Mouse (Mus musculus) forebrain, embryonic 16.5 days (tissue): ENCODE data around the gene Cog5. TPM values are rescaled to one million over a fixed set of nuclear protein-coding genes. Genes with fewer than 3 reads are reported as not detected.

ENCODE experiments used
- ATAC-seq: fragments of 200-750 bp; cut with Nextera tagmentation; 2 replicates; pipeline ENCODE4 v1.8.0; 2017; ENCODE audit warnings: mild to moderate bottlenecking, moderate library complexity
- H3K27ac ChIP-seq: fragments of 300-500 bp; sonication (generic); 2 replicates; pipeline ENCODE4 v1.5.1; 2014; ENCODE audit warnings: low read length, control low read depth
- H3K27me3 ChIP-seq: fragments of 300-500 bp; sonication (generic); replicated peaks from 2 replicates; pipeline ENCODE4 v1.6.1; 2014; ENCODE audit warnings: low read length; ENCODE audit not compliant: control insufficient read depth, insufficient read depth
- H3K36me3 ChIP-seq: fragments of 300-500 bp; sonication (generic); 2 replicates; pipeline ENCODE4 v1.6.1; 2014; ENCODE audit not compliant: control insufficient read depth, insufficient read depth
- H3K4me1 ChIP-seq: fragments of 300-500 bp; sonication (generic); replicated peaks from 2 replicates; pipeline ENCODE4 v1.6.1; 2014; ENCODE audit warnings: low read length; ENCODE audit not compliant: control insufficient read depth, insufficient read depth
- H3K4me2 ChIP-seq: fragments of 300-500 bp; sonication (generic); 2 replicates; pipeline ENCODE4 v1.6.1; 2014; ENCODE audit warnings: mild to moderate bottlenecking, low read length, control low read depth
- H3K4me3 ChIP-seq: fragments of 300-500 bp; sonication (generic); replicated peaks from 2 replicates; pipeline ENCODE4 v1.5.1; 2014; ENCODE audit warnings: mild to moderate bottlenecking, low read length, control low read depth
- H3K9ac ChIP-seq: fragments of 300-500 bp; sonication (generic); replicated peaks from 2 replicates; pipeline ENCODE4 v1.6.1; 2014; ENCODE audit warnings: low read depth, low read length, control low read depth
- H3K9me3 ChIP-seq: fragments of 300-500 bp; sonication (generic); 2 replicates; pipeline ENCODE4 v1.6.1; 2016; ENCODE audit warnings: low read length; ENCODE audit not compliant: control insufficient read depth
- WGBS: fragments of 180-500 bp; shearing (Covaris S2); extraction: QIAGEN DNeasy Blood & Tissue Kit; methylation state at CpG from one replicate; pipeline ENCODE4 v1.1.7; 2014; 5-methylcytosine and 5-hydroxymethylcytosine counted together
- polyA plus RNA-seq: library from polyadenylated mRNA; unstranded; fragments of >200 nt; fragmentation: Nextera tagmentation; extraction: Ambion mirVana; gene quantifications from 2 replicates; pipeline ENCODE4 v1.2.1, GENCODE M21; 2015

Cog5 gene
- polyA plus RNA-seq, 1 experiment from 2014 or later = 25.1 TPM

DNA sequence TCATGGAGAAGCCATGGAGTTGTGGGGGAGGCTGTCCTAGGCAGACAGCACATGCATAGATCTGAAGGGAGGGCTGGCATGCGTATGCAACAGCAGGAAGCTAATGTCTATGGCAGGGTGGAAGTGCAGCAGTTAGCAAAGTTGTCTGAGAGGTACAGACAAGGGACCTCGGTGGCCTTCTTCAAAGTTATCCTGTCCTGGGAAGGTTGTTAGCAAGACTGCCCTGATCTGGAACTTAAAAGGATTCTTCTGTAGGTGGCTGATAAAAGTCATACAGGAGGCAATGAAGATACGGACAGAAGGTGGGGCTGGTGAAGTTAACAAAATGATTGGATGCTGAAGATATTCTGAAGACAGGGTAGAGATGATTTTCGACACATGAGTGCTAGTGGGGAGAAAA is 311.7 kb downstream of the Cog5 start:
- Histone ChIP-seq H3K4me2 (no peak overlapping the region), H3K27me3 (no peaks in the 10 kb centered on the region), H3K9me3 (no peaks in the 10 kb centered on the region), H3K27ac (peak overlapping the region; percentile 50; the same call in 1 of the 2 replicates), H3K9ac (no peak overlapping the region), H3K4me1 (peaks cover 3% of the 10 kb centered on the region; the same call in 1 of the 2 replicates), H3K36me3 (no peaks in the 10 kb centered on the region), H3K4me3 (no peak overlapping the region)
- ATAC-seq = no peak
- WGBS = 86% methylated on average over 4 of the region's 4 CpGs

DNA sequence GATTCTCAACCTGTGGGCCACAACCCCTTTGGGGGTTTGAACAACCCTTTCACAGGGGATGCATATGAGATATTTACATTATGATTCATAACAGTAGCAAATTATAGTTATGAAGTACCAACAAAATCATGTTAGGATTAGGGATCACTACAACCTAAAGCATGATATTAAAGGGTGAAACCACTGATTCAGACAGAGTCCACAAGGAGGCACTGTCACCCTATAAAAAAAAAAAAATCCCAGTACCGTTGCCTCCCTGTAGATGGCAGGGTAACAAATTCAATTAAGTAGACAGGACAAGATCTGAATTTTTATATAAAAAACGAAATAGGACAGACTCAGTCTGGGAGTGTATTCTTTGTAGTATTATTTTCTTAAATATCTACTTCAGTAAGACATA is 312.9 kb downstream of the Cog5 start:
- no peak overlapping the region for H3K4me3 ChIP-seq
- no peaks in the 10 kb centered on the region for H3K36me3 ChIP-seq
- peaks cover 3% of the 10 kb centered on the region; the same call in 1 of the 2 replicates for H3K4me1 ChIP-seq
- ATAC-seq = peak; percentile 46
- no peak overlapping the region for H3K4me2 ChIP-seq
- H3K27me3 ChIP-seq = no peaks in the 10 kb centered on the region
- H3K27ac ChIP-seq = no peak overlapping the region
- H3K9me3 ChIP-seq = no peaks in the 10 kb centered on the region
- 2% methylated on average over 2 of the region's 2 CpGs for WGBS
- H3K9ac ChIP-seq = no peak overlapping the region

DNA sequence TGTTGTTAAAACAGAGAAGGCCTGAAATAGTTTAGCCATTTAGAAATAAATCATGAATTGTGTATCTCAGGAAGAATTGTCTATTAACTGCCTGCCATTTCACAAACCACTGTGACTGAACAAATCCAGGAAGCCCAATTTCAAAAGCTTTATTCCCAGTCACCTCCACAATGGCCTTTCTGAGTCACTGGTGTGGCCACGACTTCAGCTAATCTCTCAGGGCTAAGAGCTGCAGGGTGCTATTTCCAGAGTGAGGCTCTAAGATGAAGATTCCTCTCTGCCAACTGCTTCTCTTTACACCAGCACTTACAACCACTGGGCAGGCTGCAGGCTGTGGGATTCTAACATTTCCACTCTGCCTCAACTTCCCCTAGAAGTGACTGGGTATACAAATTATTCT is 314.4 kb downstream of the Cog5 start:
- ATAC-seq = no peak
- H3K9ac ChIP-seq = no peak overlapping the region
- H3K36me3 ChIP-seq = no peaks in the 10 kb centered on the region
- H3K27ac ChIP-seq = no peak overlapping the region
- H3K4me2 ChIP-seq = no peak overlapping the region
- H3K9me3 ChIP-seq = no peaks in the 10 kb centered on the region
- 0% methylated on average over 1 of the region's 1 CpGs for WGBS
- no peak overlapping the region for H3K4me3 ChIP-seq
- H3K27me3 ChIP-seq = no peaks in the 10 kb centered on the region
- peaks cover 8% of the 10 kb centered on the region for H3K4me1 ChIP-seq

DNA sequence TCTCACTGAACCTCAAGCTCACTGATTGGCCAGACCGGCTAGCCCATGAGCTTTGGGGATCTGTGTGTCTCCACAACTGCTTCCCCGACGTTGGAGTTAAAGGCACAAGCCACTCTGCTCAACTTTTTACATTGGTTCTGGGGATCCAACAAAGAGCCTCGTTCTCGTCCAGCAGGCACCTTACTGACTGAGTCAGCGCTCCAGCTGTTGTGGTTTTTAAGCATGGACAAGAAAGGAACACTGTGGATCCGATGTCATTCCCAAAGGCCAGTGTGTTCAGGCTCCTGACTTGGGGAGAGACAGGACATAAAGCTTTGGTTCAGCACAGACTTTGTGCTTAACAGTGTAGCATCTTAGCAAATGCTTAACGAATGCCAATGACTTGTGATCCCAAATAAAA is 316.9 kb downstream of the Cog5 start:
- H3K4me1 ChIP-seq = peaks cover 6% of the 10 kb centered on the region
- H3K36me3 ChIP-seq = no peaks in the 10 kb centered on the region
- no peak for ATAC-seq
- H3K9me3 ChIP-seq = no peaks in the 10 kb centered on the region
- H3K27me3 ChIP-seq = no peaks in the 10 kb centered on the region
- no peak overlapping the region for H3K4me3 ChIP-seq
- H3K4me2 ChIP-seq = no peak overlapping the region
- no peak overlapping the region for H3K9ac ChIP-seq
- no peak overlapping the region for H3K27ac ChIP-seq
- 84% methylated on average over 8 of the region's 8 CpGs for WGBS

DNA sequence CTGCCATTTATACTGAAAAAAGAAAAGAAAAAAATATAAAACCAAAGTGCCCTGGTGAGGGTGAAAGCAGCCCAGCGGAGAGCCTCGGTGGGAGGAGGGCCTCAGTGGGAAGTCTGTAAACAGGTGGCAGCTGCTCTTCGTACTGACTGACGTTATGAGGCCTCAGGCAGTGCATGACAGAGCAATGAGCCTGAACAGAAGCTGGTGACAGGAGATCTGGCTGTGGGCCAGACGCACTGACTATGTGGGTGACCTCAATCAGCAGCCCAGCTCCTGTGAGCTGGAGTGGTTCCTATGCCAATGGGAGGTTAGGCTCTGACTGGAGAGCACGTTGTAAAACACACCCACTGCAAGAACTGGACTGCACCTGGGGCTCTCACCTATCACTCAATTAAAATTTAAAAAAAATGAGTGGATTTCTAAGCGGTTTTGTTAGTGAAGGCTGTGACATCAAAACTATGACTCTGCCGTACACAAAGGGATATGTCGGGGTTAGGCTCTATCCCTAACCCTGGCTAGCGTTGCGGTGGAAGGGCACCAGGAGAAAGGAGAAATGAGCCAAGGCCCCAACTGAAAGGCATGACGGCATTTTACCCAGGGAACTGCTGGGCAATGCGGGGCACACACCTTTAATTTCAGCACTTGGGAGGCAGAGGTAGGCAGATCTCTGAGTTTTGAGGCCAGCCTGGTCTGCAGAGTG is 319.0 kb downstream of the Cog5 start:
- H3K4me1 ChIP-seq = peaks cover 20% of the 10 kb centered on the region
- no peak overlapping the region for H3K27ac ChIP-seq
- 39% methylated on average over 13 of the region's 13 CpGs for WGBS
- H3K27me3 ChIP-seq = no peaks in the 10 kb centered on the region
- H3K9me3 ChIP-seq = no peaks in the 10 kb centered on the region
- peak; percentile 89 for ATAC-seq
- no peaks in the 10 kb centered on the region for H3K36me3 ChIP-seq
- no peak overlapping the region for H3K4me2 ChIP-seq
- H3K9ac ChIP-seq = no peak overlapping the region
- no peak overlapping the region for H3K4me3 ChIP-seq

DNA sequence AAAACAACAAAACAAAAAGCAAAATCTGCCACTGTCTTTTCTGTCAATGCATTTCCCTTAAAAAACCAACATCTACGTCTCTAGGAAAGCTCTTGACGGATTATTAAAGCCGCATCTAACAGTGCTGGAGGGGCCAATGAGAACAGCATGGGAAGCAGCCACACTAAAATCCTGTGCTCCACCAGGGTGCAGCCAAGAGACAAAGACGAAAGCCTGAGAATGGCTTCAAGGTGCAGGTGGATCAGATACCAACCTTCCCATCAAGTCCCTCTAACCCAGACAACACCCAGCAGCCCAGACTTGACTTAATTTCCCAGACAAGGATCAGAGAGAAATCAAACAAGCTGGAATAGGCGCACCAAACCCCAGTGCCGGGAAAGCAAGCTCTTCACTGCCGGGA is 321.9 kb downstream of the Cog5 start:
- Histone ChIP-seq H3K9me3 (no peaks in the 10 kb centered on the region), H3K36me3 (no peaks in the 10 kb centered on the region), H3K4me1 (peaks cover 20% of the 10 kb centered on the region), H3K4me2 (no peak overlapping the region), H3K4me3 (no peak overlapping the region), H3K27ac (no peak overlapping the region), H3K27me3 (no peaks in the 10 kb centered on the region), H3K9ac (no peak overlapping the region)
- WGBS = 47% methylated on average over 7 of the region's 7 CpGs
- ATAC-seq = no peak

DNA sequence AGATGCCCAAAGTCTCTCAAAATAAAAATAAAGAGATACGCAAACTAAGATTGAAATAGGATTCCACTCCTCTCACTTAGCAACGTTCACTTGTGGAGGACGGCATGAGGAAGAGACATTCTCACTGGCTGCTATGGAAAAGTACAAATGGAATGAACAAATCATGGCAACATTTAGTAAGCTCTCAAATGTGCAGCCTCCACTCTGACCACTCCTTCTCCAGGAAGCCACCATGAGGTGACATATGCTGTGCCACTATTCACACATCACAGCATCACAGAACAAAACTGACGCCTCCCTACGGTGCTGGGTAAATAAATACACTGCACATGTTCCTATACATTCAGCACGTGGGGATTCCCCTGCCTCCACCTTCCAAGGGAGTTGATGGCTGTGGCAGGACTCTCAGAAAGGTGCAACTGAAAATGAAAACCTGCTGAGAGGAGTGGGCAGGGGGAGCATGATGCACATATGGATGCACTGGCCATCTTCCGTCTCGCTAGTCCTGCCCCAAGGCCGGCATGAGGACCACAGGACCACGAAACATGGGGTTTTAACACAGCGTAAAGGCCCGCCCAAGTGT is 323.0 kb downstream of the Cog5 start:
- ATAC-seq = no peak
- Histone ChIP-seq H3K36me3 (no peaks in the 10 kb centered on the region), H3K9me3 (no peaks in the 10 kb centered on the region), H3K27me3 (no peaks in the 10 kb centered on the region), H3K4me2 (no peak overlapping the region), H3K4me1 (peaks cover 22% of the 10 kb centered on the region), H3K27ac (no peak overlapping the region), H3K9ac (no peak overlapping the region), H3K4me3 (no peak overlapping the region)
- 70% methylated on average over 12 of the region's 12 CpGs for WGBS

DNA sequence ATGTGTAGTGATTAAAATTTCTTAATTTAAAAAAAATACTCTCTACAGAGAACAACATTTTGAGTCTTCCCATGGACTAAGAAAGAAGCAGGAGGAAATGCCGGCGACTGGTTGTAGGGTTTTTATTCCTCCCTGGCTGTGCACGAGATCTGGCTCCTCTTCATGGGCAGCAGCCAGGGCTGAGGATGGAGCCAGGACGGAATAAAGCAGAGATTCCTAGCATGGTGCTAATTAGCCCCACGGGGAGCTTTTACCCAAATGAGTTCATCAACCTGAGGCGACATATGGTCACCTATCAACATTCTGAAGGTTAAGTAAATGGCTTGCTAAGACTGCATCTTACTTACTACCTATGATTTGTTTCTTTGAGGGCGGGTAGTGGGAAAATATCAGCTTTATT is 328.6 kb downstream of the Cog5 start:
- Histone ChIP-seq H3K27me3 (no peaks in the 10 kb centered on the region), H3K9ac (no peak overlapping the region), H3K4me1 (peaks cover 24% of the 10 kb centered on the region), H3K27ac (peak overlapping the region; percentile 77), H3K4me3 (no peak overlapping the region), H3K9me3 (no peaks in the 10 kb centered on the region), H3K36me3 (no peaks in the 10 kb centered on the region), H3K4me2 (peak overlapping the region; percentile 19; the same call in 1 of the 2 replicates)
- ATAC-seq = peak; percentile 83
- WGBS = 27% methylated on average over 7 of the region's 7 CpGs

DNA sequence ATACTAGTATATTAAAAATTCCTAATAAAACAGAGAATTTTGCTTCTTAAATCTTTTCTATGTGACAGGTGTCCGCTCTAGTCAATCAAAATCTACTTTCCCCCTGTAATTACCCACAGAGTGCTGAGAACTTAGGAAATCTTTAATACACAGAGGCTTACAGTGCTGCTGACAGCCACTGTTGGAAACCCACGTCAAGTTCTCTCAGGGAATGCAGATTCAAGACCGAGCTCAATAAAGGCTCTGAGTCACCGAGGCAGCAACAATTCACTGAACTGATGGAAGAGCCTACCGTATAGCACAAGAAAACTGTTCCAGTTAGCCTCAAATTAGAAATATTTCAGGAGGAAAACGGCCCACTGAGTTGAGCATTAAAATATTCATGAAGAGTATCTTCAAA is 329.1 kb downstream of the Cog5 start:
- Histone ChIP-seq H3K9ac (no peak overlapping the region), H3K4me2 (no peak overlapping the region), H3K9me3 (no peaks in the 10 kb centered on the region), H3K4me1 (peaks cover 23% of the 10 kb centered on the region), H3K36me3 (no peaks in the 10 kb centered on the region), H3K27me3 (no peaks in the 10 kb centered on the region), H3K27ac (peak overlapping the region; percentile 81), H3K4me3 (no peak overlapping the region)
- WGBS = 23% methylated on average over 6 of the region's 6 CpGs
- peak; percentile 63 for ATAC-seq
